Mouse (Mus musculus): ENCODE data around the gene Caskin1. TPM values are rescaled to one million over a fixed set of nuclear protein-coding genes. Genes with fewer than 3 reads are reported as not detected.

Caskin1 gene
- total RNA-seq (2023), result not detected

DNA sequence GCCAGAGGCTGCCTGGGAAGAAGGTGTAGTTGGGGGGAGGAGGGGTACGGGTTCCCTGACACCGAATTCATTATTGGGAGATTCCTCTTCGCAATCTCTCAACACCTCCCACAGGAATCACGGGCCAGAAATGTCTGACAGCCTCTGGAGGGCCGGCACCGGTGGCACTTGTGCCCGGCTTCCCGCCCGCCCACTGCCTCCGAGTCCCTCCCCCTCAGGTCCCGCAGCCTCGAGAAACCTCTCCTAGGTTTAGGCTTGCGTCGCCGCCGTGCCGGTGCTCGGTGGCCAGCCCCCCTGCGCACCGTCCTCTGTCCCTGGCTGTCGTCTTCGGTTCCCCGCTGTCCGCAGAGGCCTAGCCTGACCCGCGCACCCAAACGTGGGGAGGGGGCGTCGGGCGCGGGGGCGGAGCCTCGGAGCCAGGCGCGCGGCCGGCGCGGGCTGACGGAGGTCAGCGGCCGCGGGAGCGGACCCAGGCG is at the start of gene Caskin1:
Caskin1 (plus strand) TSS at position 416 of the 476 bp plus-strand sequence.

DNA sequence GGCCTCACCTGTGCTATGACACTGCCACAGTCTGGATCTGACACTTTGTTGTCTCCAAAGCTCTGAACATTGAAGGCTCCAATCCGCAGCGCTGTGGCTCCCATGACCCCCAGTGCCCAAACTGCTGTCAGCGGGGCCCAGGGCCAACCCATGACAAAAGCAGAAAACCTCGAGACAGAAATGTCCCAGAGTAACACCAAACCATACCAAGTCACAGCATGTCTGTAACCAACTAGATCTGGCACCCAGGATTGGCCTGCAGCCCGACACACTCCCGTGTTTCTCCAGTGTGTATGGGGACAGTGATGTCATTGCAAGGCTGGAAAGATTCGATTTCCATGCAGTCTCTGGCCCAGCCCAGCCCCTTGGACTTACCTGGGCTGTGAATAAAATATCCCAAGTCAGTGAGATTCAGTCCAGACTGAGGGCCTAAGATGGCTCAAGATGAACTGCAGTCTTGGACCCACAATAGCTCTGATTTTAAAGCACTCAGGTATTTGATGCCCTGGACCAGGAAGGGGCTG is 45.7 kb upstream of the Caskin1 start, which contains the start of gene Dnase1l2:
Dnase1l2 (minus strand) TSS at position 474 of the 524 bp plus-strand sequence.

DNA sequence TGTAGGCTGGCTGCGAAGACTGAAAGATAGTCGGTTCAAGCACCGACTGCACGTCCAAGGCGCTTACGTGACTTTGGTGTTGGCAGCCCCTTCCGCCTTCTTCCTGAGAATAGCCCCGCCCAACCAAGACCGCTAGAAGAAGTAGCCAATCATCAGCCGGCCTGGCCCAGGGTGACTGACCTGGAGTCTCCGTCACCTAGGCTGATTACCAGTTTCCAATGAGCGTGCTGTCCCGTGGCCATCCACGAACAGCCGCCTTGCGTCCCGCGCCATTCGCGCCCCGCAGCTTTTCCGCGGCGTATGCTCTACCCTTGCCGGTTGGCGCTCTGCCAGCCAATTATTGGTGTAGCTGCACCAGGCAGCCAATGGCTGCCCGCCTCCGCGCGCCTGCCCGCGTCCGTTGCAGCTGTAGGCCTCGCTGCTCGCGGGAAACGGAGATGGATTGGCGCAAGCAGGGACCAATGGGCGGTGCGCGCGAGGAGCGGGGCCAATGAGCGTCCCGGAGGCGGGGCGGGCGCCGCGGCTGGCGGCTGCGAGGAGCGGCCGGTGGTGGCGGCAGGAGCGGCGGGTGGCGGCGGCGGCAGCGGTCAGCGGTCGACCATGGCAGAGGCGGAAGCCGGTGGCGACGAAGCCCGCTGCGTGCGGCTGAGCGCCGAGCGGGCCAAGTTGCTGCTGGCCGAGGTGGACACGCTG is 18.3 kb upstream of the Caskin1 start, which contains the start of the genes E4f1 and Pgp:
E4f1 (minus strand) TSS at position 404 of the 693 bp plus-strand sequence.
Pgp (plus strand) TSS at position 483 of the 693 bp plus-strand sequence.

DNA sequence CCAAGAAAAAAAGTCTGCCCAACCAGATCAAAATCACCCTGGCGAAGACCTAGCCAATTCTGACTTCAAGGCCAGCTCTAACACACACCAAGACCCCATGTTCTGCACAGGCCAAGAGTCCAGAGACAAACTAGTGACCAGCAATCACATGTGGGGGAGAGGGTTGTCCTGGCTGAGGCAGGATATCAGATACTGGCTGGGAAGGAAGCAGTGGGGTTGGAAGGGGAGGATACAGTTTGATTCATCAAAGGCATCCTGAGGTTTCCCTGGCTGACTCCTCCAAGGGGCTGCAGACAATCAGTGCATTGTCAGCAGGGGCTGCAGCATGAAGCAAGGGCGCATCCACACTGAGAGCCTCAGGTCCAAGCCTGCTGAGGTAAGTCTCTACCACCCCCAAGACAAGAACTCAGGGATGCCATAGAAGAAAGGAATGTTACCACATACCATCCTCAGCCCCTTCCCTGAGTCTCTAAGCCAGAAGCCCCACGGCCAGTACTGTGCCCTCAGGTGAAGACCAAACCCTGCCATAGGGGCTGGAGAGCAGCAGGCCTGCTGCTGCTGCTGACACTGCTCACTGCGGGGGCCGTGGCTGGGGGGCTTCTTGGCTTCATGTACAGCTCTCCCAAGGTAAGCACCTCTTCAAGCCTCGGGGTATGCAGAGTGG is 14.7 kb upstream of the Caskin1 start, which contains the start of gene Bricd5:
Bricd5 (plus strand) TSS at position 273 of the 664 bp plus-strand sequence.

DNA sequence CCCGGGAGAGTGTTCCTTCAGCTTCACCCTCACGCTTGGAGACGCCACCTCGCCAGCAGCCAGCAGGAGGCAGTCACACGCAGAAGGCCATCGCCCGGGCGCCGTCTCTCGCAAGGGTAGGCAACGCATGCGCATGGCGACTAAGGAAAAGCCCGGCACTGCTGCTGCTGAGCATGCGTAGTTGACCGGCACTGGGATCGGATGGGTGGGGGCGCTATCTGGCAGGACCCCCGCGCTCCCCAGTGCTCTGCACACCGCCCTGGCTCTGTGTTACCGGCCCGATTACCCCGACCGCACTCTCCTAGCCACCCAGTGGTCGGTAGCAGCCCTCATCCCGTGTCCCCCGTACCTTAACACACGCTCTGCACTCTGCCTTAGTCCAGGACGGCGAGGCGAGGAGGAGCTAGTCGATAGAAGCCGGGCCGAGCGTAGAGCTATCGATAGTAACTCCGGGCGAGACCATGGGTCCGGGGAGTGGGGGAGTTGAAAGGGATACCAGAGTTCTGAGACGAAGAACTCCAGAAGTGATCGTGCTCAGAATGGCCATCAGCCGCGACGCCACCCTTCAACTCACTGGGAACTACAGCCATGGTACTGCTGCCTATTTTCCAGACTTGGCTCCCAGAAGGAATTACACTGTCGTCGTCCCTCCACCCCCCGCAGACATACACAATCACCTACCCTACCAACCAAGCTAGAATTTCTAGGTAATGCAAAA is 9.6 kb upstream of the Caskin1 start, which contains the start of gene Mlst8:
Mlst8 (minus strand) TSS at position 416 of the 718 bp plus-strand sequence.

DNA sequence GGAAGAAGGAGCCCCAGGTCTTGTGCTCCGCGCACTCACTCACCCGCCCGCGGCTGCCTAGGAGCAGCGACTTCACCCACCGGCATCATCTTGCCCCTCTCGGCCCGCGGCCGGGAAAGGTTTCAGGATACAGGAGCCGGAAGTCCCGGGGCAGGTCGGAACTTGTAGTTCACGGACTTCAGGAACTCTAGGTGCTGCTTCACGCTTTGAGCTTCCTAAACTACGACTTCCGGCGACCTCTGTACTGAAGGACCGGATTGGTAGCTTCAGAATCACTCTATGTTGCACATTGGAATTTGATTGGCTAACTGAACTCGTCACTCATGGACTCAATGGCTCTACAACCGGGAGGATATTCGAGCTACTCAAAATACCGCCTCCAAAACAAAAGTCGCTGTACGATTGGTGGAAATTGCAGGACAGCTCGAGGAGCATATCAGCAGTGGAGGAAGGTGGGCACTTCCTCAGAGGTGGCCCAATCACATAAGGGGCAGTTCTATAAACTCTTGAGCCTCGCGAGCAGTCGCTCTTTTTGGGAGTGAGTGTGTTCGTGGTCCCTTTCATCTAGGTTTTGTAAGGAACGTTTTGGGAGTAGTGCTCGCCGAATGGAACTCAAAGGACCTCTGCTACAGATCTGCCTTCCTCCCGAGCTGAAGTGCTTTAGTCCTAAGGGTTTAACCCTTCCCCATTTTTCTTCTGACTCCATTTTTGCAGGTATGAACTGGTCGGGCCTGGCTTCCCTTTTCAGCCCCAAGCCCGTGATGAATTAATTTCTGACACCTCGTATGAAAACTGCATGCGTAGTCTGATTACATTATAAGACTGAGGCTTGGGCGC is 39.5 kb downstream of the Caskin1 start, which contains the start of gene Traf7:
Traf7 (minus strand) TSS at position 216 of the 837 bp plus-strand sequence.

DNA sequence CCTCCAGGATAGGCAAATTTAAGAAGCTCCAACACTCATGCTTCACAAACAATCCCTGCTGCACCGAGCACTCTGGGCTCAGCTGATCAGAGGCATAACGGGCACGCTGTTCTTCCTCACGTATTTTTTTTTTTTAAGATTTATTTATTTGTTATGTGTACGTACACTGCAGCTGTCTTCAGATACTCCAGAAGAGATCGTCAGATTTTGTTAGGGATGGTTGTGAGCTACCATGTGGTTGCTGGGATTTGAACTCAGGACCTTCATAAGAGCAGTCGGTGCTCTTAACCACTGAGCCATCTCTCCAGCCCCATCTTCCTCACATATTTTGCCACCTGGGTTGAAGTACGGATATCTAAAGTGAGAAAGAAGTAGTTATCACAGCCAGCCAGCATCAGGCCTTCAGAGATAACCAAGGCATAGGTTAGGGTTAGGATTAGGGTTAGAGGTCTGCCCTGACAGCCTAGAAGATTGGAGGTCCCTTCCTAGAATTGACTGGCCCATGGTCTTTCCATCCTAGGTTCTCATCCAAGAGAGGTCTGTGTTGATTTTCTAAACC is 45.8 kb downstream of the Caskin1 start, which contains the start of gene Rab26:
Rab26 (minus strand) TSS at position 51 of the 559 bp plus-strand sequence.

DNA sequence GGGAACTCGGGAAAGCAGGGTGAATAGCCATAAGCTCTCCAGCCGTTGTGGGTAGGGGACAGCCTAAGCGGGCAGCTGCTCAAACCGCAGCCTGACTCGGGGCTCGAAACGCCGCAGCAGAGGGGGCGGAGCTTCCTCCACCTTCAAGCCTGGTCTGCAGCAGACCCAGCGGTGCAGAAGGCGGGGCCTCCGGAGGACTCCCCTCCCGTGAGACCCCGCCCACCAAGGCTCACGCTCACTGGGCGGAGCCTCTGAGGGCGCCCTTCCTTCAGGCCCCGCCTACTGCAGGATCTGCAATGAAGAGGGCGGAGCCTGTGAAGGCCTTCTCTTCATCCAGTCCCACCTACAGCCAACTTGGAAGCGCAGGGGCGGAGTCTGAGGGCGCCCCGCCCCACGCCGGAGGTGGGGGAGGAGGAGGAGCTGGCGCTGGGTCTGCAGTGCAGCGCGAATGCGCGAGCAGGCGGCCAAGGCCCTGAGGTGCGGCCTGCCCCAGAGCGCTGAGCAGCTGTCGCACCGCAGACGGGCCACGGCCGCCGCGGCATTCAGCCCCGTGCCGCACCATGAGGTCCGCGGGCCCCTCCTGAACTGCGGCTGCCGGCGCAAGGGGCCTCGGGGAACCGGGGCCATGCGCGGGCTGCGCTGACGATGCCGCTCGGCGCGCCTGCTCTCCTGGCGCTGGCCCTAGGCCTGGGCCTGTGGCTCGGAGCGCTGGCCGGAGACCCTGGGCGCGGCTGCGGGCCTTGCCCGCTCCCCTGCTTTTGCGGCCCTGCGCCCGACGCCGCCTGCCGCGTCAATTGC is 61.4 kb downstream of the Caskin1 start, which contains the start of gene Pkd1:
Pkd1 (plus strand) TSS at position 217 of the 798 bp plus-strand sequence.

Other genes starting within 250 kb of the Caskin1 start
- 10 to 100 TPM in 1 of 2 experiments, 1 to 10 TPM in 1; 7.7 to 10.2 TPM for gene Ccnf, start 237.1 kb upstream of the Caskin1 start, total RNA-seq (2023)
- under 1 TPM in 1 of 2 experiments, not detected in 1; 0.23 TPM for gene Abca17, start 137.5 kb upstream of the Caskin1 start, total RNA-seq (2023)
- 10 to 100 TPM; 43.3 to 52.2 TPM for gene Abca3, start 136.7 kb upstream of the Caskin1 start, total RNA-seq (2023)
- gene Rnps1, start 74.0 kb upstream of the Caskin1 start, total RNA-seq (2023), result 100 to 1,000 TPM; 153 to 159 TPM
- 10 to 100 TPM; 17.3 to 17.4 TPM for gene Eci1, start 62.0 kb upstream of the Caskin1 start, total RNA-seq (2023)
- gene Dnase1l2, start 45.5 kb upstream of the Caskin1 start, total RNA-seq (2023), result 1 to 10 TPM; 5.6 to 6.0 TPM
- gene E4f1, start 18.3 kb upstream of the Caskin1 start, total RNA-seq (2023), result 10 to 100 TPM; 64.4 to 88.9 TPM
- 10 to 100 TPM; 15.5 to 17.4 TPM for gene Pgp, start 18.2 kb upstream of the Caskin1 start, total RNA-seq (2023)
- gene Bricd5, start 14.7 kb upstream of the Caskin1 start, total RNA-seq (2023), result 1 to 10 TPM in 1 of 2 experiments, under 1 TPM in 1; 0.76 to 1.2 TPM
- gene Mlst8, start 9.5 kb upstream of the Caskin1 start, total RNA-seq (2023), result 10 to 100 TPM; 27.6 to 29.2 TPM
- 100 to 1,000 TPM; 162 to 172 TPM for gene Traf7, start 39.3 kb downstream of the Caskin1 start, total RNA-seq (2023)
- gene Rab26, start 45.6 kb downstream of the Caskin1 start, total RNA-seq (2023), result 1 to 10 TPM; 1.8 to 2.0 TPM
- 100 to 1,000 TPM; 103 to 104 TPM for gene Pkd1, start 61.2 kb downstream of the Caskin1 start, total RNA-seq (2023)
- 10 to 100 TPM; 58.4 to 76.0 TPM for gene Tsc2, start 144.0 kb downstream of the Caskin1 start, total RNA-seq (2023)
- 1 to 10 TPM; 4.3 to 5.2 TPM for gene Nthl1, start 144.1 kb downstream of the Caskin1 start, total RNA-seq (2023)
- not detected for gene Slc9a3r2, start 161.7 kb downstream of the Caskin1 start, total RNA-seq (2023)
- gene Npw, start 169.9 kb downstream of the Caskin1 start, total RNA-seq (2023), result not detected
- gene Zfp598, start 181.1 kb downstream of the Caskin1 start, total RNA-seq (2023), result 10 to 100 TPM; 63.7 to 67.1 TPM
- gene Syngr3, start 201.4 kb downstream of the Caskin1 start, total RNA-seq (2023), result under 1 TPM in 1 of 2 experiments, not detected in 1; 0.47 TPM
- gene Gfer, start 207.6 kb downstream of the Caskin1 start, total RNA-seq (2023), result 10 to 100 TPM; 20.5 to 22.8 TPM
- gene Noxo1, start 207.6 kb downstream of the Caskin1 start, total RNA-seq (2023), result 1 to 10 TPM; 2.4 to 5.0 TPM
- 10 to 100 TPM; 27.4 to 33.3 TPM for gene Tbl3, start 219.1 kb downstream of the Caskin1 start, total RNA-seq (2023)
- not detected for gene Rnf151, start 229.5 kb downstream of the Caskin1 start, total RNA-seq (2023)
- 1,000 to 10,000 TPM; 1,514 to 1,529 TPM for gene Rps2, start 229.5 kb downstream of the Caskin1 start, total RNA-seq (2023)
- 10 to 100 TPM; 64.9 to 73.3 TPM for gene Ndufb10, start 235.9 kb downstream of the Caskin1 start, total RNA-seq (2023)
- gene Rpl3l, start 239.2 kb downstream of the Caskin1 start, total RNA-seq (2023), result under 1 TPM in 1 of 2 experiments, not detected in 1; 0.56 TPM
- gene Msrb1, start 248.0 kb downstream of the Caskin1 start, total RNA-seq (2023), result 10 to 100 TPM; 29.5 to 43.8 TPM

Data from T-cell, adult 66 days (primary cell).